Mouse (Mus musculus): ENCODE measurements at regions not wholly inside any gene's neighbourhood (a gene's known extent, or its start where the extent isn't known, plus 50 kb on each side); places are given as distances from the start of the nearest gene placed in this dataset.
"Not testable (repeated sequence)": the region's sequence is repeated elsewhere in the genome, so short reads cannot be mapped to it uniquely, and the experiment has no call there.

DNA sequence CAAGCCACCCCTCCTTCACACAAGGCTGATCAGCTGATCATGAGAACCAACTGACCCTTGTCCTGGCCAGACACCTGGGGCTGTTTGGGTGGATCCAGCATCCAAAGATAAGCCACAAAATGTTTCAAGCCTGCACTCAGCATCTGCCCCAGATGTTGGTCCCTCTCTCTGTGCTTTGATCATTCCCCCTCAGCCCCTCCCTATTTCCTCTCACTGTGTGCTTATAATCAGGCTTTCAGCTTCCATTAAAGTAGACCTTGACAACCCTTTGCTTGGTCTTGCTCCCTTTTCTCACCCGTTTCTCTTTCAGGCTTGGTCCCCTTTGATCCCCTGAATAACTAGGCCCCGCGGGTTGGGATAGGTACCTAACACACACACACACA, 58.4 kb upstream of the Chd2 start:
- TF ChIP-seq CTCF (IDR thresholded peaks at IDR 0.05; ENCODE audit: borderline replicate concordance, insufficient read depth, low read length); POLR2A (IDR thresholded peaks at IDR 0.05; ENCODE audit: low read depth, low read length): not testable (repeated sequence)
